Mouse (Mus musculus): ENCODE results near the gene Vmn1r86.
"Not testable (repeated sequence)": the region's sequence is repeated elsewhere in the genome, so short reads cannot be mapped to it uniquely, and the experiment has no call there.

Gene Vmn1r86

GRCm38 (mm10) chr7:13119817-13120216 lies at the start of gene Vmn1r86:
Gene Vmn1r86 (minus strand): TSS chr7:13119917.
- DNase-seq (ENCODE audit: low read depth, low spot score) = no peak

DNA sequence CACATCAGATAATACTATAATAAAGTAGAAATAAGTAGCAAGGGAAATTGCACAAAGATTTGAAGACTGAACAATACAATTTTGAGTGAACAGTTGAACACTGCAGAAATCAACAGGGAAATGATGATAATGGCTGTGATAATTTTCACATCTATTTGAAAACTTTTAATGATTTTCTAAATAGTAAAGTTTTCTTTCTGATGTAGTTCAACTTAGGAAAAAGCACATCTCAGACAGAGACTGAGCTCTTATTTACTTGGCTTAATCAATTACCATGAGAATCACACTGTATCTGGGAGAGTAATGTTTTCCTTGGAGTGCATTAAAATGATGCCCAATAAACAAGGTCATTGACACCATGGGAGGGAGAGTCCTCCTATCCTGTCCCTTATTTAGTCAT lies 39.6 kb upstream of the Vmn1r86 start, which contains the start of gene Vmn1r88:
TSS of gene Vmn1r88 (plus strand) at position 301 of the 400 bp plus-strand sequence.
- DNase-seq (ENCODE audit: low read depth, low spot score) = no peak

GRCm38 (mm10) chr7:13140057-13140456 lies 20.3 kb upstream of the Vmn1r86 start, which contains the start of gene Vmn1r87:
Gene Vmn1r87 (minus strand): TSS chr7:13140157.
- DNase-seq (ENCODE audit: low read depth, low spot score) = no peak

- DNase-seq (ENCODE audit: low read depth, low spot score) = no peak
Observed at GRCm38 (mm10) chr7:13137340-13137739, 17.6 kb upstream of the Vmn1r86 start.

- no peak for DNase-seq (ENCODE audit: low read depth, low spot score)
Observed at GRCm38 (mm10) chr7:13131856-13132255, 12.1 kb upstream of the Vmn1r86 start.

- DNase-seq (ENCODE audit: low read depth, low spot score) = not testable (repeated sequence)
Observed at GRCm38 (mm10) chr7:13123554-13124153, 3.9 kb upstream of the Vmn1r86 start.

GRCm38 (mm10) chr7:13095073-13095472 lies 24.6 kb downstream of the Vmn1r86 start, which contains the start of gene Vmn1r85:
Gene Vmn1r85 (minus strand): TSS chr7:13095173.
- no peak for DNase-seq (ENCODE audit: low read depth, low spot score)

GRCm38 (mm10) chr7:13072293-13072692 lies 47.4 kb downstream of the Vmn1r86 start:
- no peak for DNase-seq (ENCODE audit: low read depth, low spot score)

- not testable (repeated sequence) for DNase-seq (ENCODE audit: low read depth, low spot score)
Observed at GRCm38 (mm10) chr7:13063399-13063798, 56.3 kb downstream of the Vmn1r86 start.

- no peak for DNase-seq (ENCODE audit: low read depth, low spot score)
Observed at GRCm38 (mm10) chr7:13059536-13059935, 60.2 kb downstream of the Vmn1r86 start.

DNA sequence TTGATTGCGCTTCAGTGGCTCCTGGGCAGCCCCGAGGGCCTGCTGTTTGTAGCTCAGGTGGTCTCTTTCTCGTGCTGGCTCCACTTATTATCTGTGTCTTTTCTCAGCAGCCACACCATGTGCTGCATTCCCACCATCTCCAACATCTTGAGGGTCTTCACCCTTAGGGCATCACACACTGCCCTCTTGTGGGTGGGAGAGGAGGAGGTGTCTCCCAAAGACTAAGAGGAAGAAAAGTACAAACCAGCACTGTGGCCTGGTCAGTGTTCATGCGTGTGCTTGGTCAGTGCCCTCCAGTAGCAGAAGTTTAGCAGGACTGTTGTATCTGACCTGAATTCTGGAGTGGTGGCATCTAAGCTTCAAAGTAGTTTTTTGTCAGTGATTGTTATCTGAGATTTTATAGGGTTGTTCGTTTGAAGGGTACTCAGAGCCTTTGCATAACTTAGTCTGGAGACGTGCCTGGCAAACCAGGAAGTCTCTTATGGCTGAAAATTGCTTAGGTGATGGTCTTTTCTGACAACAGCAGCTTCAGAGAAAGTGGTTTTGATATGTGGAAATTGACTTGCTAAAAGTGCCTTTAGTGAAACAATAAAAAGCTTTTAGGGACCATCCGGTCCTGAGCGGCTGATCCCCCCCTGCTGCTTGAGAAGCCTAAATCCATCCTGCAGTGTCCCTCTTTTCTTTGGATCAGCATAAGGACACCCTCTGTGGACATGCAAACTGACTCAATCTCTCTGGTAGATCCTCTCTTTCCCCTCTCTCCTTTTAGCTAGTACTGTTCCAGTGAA lies 62.6 kb downstream of the Vmn1r86 start:
- no peak for DNase-seq (ENCODE audit: low read depth, low spot score)

GRCm38 (mm10) chr7:13054287-13055010 lies 65.3 kb downstream of the Vmn1r86 start, which contains the start of gene Mzf1:
Gene Mzf1 (minus strand): TSS chr7:13054764.
- peak; percentile 90 for DNase-seq (ENCODE audit: low read depth, low spot score)

DNA sequence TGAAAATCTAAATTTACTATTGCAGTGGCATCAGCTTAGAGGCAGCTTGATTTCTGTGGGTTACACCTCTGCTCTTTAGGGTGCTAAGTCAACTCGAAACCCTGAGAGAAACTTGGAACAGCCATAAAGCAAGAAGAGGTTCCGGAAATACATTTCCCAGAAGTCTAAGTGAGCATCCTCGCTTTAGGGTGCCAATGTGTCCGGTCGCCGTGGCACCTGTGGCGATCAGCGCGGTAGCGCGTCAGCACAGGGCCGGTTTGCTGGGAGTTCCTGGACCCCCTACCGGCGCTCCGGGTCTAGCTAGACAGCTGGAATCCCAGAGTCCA lies 65.8 kb downstream of the Vmn1r86 start:
- no peak for DNase-seq (ENCODE audit: low read depth, low spot score)

- DNase-seq (ENCODE audit: low read depth, low spot score) = no peak
Observed at GRCm38 (mm10) chr7:13053501-13053900, 66.2 kb downstream of the Vmn1r86 start.

- no peak for DNase-seq (ENCODE audit: low read depth, low spot score)
Observed at GRCm38 (mm10) chr7:13053001-13053400, 66.7 kb downstream of the Vmn1r86 start.

All from retina, adult 2 months (tissue).